Mouse (Mus musculus) thymus, adult 2 months (tissue): ENCODE data around the gene Lyrm9.

Experiments used
- CTCF ChIP-seq: fragments of 200-500 bp; IDR thresholded peaks from 2 replicates; pipeline ENCODE4 v1.5.1; 2012; ENCODE audit warnings: mild to moderate bottlenecking, control low read depth, low read length, moderate library complexity, borderline replicate concordance; ENCODE audit not compliant: control insufficient read depth, poor library complexity, insufficient read depth; ENCODE audit errors: extremely low read depth
- POLR2A ChIP-seq: fragments of 200-500 bp; IDR thresholded peaks from 2 replicates; pipeline ENCODE4 v1.6.1; 2012; ENCODE audit warnings: mild to moderate bottlenecking, low read length, control low read depth, moderate library complexity; ENCODE audit not compliant: control insufficient read depth, poor library complexity, insufficient read depth; ENCODE audit errors: extremely low read depth

- TF ChIP-seq CTCF = no peak
- no peak for TF ChIP-seq POLR2A
Measured at GRCm38 (mm10) chr11:78791582-78791981, 34.8 kb upstream of the Lyrm9 start.
